Mouse (Mus musculus) kidney, postnatal 14 days (tissue): ENCODE data around the gene Smarce1.

Experiments used
- DNase-seq: peaks from one replicate; pipeline ENCODE4 v3.0.0; 2022; ENCODE audit warnings: mixed read lengths

The Smarce1 gene

GRCm38 (mm10) chr11:99226298-99226697 is 4.5 kb downstream of the Smarce1 start:
- DNase-seq, result no peak

DNA sequence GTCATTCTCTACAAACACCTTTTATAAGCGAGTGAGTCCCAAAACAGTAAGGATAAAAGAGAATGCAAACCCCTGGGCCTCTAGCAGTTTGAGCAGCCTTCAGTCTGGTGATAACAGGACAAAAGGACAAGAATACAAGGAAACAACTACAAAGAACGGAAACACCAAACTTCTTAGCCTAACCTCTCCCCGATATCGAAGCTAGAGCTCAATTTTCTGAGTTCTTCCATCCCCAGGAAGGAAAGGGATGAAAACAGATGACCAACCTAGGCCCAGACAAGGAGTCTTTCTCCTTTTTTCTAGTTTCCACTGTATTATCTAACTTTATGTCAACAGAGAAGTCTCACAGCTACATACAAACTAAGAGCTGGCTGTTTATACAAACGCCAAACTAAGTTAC is 7.5 kb downstream of the Smarce1 start:
- no peak for DNase-seq

DNA sequence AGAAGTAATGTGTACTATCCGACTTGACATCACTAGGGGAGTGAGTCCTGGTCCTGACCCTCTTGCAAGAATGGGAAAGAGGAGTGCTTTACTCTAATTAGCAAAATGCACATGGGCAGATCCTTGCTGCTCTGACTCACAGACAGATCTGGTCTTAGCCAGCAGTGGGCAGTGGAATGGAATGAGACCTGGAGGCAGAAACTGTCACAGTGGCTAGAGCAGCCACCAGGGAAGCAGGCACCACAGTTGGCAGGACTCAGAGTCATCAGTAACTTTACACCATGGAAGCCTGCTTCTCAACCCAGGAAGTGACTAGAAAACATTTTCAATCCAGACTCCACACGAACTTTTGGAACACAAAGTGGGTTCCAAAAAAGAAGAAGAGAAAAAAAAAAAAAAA is 9.0 kb downstream of the Smarce1 start:
- DNase-seq, result peak; percentile 14

DNA sequence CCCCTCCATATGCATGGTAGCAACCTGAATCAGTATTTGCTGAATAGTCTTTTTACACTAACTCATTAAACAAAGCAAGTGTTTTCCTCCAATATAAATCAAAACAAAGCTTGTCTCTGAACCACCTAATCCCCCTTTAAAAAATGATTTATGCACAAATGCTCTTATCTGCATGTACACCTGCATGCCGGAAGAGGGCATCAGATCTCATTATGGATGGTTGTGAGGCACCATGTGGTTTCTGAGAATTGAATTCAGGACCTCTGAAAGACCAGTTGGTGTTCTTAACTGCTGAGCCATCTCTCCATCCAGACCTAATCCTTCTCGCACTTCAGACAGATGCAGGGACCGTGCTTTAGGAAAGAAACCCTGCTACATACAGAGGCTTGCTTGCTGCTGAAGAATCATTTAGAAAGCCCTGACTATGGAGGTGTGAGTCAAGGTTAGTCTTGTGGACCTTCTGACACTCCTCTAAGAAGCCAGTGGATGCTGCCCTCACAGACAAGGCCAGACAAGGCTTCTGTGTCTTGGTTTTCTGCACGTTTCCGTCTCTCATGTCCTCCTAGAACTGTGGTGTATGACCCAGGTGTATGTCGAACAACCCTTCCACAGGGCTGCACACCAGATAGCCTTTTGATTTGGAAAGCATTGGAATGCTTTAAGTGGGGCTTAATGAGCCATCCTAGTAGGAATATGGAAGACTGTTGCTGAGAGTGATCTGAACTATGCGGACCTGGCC is 13.4 kb downstream of the Smarce1 start:
- DNase-seq, result no peak

DNA sequence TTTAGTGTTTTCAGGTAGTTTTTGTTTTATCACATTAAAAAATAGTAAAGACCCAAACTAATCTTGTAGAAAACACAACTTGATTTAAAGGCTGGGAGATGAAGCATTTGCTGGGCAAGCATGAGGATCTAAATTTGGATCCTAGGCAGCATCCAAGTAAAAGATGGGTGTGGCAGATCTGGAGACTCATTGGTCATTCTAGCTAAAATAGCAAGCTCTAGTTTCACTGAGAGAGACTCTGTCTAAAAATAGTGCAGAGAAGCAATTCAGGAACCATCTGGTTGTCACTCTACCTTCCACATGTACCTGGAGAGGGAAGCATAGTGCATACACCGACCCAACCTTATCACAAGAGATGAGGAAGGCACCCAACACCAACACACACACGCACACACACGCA is 14.6 kb downstream of the Smarce1 start:
- DNase-seq, result no peak

DNA sequence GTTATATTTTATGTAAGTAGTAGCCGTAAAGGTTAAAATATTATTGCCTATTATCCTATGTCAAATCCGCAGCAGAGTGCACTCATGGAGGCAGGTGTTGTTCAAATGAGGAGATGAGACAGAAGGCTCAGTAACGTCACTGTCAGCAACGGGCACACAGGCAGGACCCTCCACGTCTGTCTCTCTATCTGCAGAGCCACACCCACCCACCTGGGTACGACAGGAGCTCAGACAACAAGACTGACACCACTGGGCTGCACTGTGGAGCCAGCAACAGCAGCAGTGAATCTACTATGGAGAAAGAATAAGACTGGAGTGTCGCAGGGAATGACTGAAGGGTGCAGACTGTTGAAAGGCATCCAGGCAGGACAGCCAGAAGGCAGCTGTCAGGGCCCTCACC is 18.1 kb downstream of the Smarce1 start:
- DNase-seq, result no peak

GRCm38 (mm10) chr11:99211964-99212363 is 18.9 kb downstream of the Smarce1 start:
- DNase-seq, result no peak

DNA sequence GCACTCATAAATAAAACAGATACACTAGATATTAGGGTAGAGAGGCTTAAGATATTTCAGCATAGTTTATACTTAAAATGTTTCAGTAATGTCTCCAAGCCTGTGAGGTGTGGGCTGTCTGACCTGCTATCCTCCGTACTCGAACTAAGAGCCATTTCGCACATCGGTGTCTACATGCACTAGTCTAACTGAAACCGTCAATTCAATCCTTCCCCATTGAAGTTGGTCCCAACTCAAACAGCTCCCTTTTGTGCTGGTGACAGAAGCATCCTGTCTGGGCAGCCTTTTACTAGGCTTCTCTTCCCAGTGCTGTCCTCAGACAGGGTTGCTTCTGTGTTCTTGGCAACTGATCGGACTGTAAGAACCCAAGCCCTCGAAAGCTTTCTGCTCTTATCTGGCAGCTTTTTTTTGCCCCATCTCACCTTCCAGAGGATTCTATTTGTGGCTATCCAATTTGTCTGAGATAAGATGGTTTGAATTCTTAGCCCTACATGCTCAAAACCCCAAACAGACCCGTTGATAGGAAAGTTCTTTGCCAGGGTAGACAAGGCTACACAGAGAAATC is 22.6 kb downstream of the Smarce1 start:
- no peak for DNase-seq

DNA sequence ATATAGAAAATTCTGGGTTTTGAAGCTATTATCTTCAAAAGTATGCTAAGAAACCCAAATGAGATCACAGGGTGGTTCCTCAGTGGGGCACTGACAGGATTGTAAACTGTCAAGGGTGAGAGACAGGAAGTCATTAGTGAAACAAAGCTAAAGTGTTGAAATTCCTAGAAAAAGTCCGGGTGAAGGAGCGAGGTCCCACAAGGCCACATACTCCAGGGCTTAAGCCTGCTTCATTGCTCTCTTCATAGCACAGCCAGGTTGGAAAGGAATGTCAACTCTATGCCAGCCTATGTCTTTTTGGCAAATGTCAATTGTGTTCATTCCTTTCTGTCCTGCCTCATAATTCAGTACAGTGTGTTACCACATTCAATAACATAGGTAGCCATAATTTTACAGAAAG is 23.4 kb downstream of the Smarce1 start:
- no peak for DNase-seq

DNA sequence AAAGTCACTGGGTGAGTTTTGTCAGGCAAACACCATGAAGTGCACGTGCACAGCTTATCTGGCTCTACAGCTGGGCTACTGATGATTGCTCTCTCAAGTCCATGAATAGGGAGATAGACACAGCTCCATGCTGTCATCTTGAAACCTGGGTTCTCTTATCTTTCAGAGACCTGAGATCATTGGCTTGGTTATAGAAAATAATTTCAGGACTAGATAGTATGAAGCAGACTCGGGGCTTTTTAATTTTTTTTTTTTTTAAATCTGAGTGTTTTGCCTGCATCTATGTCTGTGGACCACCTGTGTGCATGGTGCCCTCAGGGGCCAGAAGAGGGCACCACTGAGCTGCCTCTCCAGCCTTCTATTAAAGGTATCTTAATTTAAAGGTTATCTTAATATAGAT is 23.9 kb downstream of the Smarce1 start:
- peak; percentile 16 for DNase-seq

- DNase-seq, result peak; percentile 58
These were observed 41.6 kb downstream of the Smarce1 start for GRCm38 (mm10) chr11:99189154-99189582.

DNA sequence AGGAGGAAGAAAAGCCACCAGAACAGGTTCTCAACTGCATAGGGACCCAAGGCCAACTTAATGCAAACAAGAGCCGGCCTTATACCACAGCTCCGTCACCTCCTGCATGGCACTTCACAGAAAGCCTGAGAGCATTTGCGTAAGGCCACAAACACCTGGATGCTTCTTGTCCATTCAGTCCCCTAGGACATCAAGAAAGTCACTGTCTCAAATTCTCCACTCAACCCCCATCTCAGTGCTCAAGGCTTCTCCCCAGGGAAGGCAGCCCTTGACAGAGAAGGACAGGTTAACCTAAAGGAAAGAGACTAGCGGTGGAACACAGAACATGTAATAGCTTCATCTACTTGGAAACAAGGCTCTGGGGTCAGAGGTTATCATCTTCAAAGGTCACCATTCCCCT is 43.5 kb downstream of the Smarce1 start:
- DNase-seq, result no peak

DNA sequence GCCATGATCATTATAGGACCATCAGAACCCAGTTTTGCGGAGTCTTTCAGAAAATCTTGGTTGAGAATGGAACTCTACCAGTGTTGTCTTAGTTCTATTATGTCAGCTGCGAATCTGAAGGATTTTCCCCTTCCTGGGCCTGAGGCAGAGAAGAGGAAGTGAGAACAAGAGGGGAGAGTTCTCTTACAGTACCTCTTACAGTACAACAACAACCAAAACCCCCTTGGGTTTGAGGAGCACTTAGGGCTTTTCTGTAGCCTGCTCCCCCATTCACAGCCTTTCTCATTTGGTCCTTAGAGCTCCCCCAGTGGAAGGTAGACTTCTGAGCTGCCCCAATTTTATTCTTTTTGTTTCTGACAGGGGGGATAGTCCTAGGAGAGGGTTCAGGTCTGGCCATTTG is 44.0 kb downstream of the Smarce1 start:
- DNase-seq, result no peak

GRCm38 (mm10) chr11:99182575-99182974 is 48.2 kb downstream of the Smarce1 start:
- DNase-seq, result peak; percentile 7

DNA sequence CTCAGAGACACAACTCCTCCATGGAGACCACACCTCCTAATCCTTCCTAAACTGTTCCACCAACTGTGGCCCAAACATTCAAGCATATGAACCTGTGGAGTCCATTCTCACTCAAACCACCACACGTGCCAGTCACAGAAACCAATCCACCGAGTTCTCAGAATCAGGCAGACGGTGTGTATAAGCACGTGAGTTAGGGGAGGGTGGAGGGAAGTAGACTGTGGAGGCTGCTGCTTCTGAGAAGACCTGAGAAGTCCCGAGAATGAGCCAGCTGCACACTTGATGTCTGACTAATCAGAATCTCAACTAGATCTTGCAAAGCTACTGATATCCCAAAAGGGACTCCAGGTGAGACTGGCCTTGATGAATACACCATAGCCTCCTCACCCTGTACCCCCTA is 50.7 kb downstream of the Smarce1 start:
- no peak for DNase-seq

DNA sequence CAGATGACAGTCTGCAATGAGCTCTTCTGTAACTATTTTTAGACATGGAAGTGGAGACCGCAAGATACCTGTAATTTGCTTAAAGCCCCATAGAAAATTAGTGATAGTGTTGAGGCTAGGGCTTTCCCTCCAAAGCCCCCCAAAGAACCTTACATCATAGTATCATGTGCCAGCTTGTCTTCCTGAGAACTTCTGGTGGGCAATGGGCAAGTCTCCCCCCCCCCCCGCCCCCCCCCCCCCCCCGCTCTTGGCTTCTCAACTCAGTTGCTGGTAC is 53.0 kb downstream of the Smarce1 start:
- DNase-seq, result no peak

DNA sequence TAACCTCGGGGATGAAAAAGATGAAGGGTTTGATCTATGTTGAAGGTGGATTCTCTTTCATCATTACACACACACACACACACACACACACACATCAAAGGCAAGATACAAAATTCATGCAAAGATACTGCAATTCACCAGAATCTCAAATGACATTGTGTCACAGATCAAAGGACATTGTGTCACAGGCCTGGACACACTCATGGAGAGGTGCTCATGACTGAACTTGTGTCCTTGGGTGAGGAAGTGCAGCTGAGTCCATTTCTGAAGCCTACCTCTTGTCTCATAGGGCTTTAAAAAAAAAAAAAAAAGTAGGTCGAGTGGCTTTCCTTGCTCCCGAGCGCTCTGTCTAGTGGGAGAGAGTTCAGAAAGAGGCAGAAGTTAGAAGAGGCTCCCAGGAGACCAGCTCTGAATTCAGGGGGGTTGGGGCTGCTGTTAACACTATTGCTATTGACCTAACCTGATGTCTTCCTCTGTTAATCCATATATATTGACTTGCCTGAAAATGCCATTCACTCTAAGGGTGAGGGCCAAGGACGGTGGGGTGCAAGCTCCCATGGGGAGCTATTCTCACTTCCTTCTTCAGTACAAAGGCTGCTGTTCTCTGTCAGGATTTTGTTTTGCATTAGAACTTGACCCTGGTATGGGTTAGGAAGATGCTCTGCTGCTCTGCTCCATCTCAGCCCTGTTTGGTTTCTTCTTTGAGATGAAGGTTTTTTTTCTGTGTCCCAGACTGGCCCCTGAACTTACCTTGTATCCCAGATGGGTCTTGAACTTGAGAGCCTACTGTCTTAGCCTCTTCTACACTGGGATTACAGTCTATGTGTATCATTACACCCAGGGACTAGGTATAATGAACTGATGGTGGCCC is 53.5 kb downstream of the Smarce1 start:
- DNase-seq, result no peak

GRCm38 (mm10) chr11:99172002-99172401 is 58.8 kb downstream of the Smarce1 start:
- no peak for DNase-seq

GRCm38 (mm10) chr11:99171442-99171841 is 59.4 kb downstream of the Smarce1 start:
- DNase-seq, result no peak

DNA sequence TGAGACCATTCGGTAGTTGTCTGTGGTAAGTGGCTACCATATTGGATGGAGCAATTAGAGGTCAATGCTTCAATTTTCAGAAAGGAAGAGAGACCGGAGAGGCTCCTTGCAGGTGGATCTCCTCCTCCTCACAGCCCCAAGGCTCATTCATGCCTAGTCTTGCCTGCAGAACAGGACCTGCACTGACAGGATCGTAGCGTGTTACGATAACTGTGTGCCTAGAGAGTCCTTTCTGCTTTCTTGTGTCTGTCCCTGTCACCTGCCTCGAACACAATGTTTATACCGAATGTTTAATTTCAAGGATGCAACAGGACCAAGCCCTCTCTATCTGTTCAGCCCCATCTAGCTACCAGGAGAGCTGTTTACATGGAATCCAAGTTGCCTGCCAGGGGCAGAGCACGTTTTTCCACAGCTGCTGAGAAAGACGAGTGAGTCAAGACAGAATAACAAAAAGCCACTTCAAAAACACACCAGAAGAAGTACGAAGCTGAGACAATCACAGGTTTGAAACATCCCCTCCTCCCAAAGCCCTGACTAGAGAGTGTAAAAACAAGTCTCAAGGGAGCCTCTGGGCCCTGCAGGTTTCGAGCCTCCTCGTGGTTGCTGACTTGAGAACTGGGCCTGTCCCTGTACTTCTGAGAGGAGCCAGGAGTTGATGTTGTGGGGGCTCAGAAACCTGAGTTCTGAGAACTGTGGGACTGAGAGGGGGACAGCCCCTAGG is 60.1 kb downstream of the Smarce1 start:
- no peak for DNase-seq

DNA sequence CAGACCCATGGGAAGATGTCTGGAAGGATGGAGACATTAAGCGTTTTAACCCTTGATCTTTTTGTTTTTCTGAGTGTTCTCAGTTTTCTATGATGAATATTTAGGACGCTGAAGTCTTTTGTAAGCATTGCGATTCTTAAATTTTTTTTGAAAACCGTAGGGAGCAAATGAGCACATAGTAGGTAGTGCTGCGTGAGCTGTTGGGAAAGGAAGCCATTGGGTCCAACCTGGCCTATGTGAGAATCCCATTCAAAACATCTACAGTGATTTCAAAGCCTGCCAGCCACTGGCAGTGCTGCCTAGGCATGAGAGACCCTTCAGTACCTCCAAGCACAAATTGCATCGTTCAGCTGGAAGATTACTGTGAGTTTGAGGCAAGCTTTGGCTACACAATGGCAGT is 60.8 kb downstream of the Smarce1 start:
- no peak for DNase-seq

DNA sequence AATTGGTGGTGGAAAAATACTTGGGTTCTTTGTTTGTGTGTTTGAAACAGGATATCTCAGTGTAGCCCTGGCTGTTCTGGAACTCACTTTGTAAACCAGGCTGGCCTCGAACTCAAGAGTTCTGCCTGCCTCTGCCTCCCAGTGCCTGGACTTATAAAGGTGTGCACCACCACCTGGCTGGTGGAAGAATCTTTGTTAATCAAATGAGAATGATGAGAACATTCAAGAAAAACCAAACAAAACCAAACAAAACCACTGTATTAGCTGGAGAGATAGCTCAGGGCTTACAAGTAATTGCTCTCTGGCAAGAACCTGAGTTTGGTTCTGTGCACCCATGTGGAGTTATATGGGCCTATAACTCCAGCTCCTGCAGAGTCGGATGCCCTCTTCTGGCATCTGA is 61.4 kb downstream of the Smarce1 start:
- DNase-seq, result no peak

- no peak for DNase-seq
These were observed 62.8 kb downstream of the Smarce1 start for GRCm38 (mm10) chr11:99168030-99168474.
